Mouse (Mus musculus): Measurements from ENCODE around the gene Rbms1. TPM values are rescaled to one million over a fixed set of nuclear protein-coding genes. Genes with fewer than 3 reads are reported as not detected.

Gene Rbms1
- polyA plus RNA-seq, 1 experiment from 2014 or later = 22.1 TPM

DNA sequence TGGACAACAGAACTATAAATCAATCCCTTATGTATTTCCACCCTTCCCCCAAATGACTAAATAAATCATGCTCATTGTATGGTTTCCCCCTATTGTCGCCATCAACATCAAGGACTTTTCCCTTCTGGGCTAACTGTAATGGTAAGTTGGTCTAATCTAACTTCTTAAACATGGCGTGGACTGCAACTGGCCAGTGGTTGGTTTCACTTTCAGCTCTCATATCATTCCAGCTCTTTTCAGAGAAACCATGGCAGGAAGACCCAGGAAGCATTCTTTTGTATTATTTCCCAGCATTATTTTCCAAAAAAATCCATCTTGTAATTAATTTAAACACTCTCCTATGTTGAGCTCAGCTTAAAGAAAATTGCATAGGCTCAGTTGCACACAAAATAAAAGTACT, 23.0 kb downstream of the Rbms1 start:
- H3K36me3 ChIP-seq = no peaks in the 10 kb centered on the region
- no peak overlapping the region for H3K9ac ChIP-seq (replicated peaks)
- H3K4me2 ChIP-seq (replicated peaks) = no peak overlapping the region
- ATAC-seq (replicated peaks) = no peak
- H3K4me1 ChIP-seq = peaks cover 10% of the 10 kb centered on the region
- no peak overlapping the region for H3K27ac ChIP-seq (replicated peaks)
- 80% methylated on average over 2 of the region's 2 CpGs for WGBS
- H3K4me3 ChIP-seq = no peak overlapping the region
- H3K27me3 ChIP-seq = no peaks in the 10 kb centered on the region
- no peaks in the 10 kb centered on the region for H3K9me3 ChIP-seq

DNA sequence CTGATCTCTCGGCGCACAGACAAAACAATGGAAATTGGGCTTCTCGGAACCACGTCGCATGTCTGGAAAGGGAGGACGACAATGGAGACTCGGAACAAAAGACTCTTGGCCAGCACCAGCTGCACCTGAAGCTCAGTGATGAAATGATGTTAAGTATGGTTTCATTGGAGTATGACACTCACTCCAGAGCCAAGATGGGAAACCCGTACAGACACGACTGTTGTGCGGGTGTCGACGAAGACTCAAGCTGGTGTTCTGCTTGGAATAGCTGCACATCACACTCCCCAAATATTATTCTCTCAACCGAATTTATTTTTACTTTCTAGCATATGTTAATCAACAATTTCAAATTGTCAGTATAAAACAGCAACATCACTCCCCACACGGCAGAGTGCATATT, 26.1 kb downstream of the Rbms1 start:
- H3K36me3 ChIP-seq = no peaks in the 10 kb centered on the region
- no peak overlapping the region for H3K4me3 ChIP-seq
- no peak overlapping the region for H3K27ac ChIP-seq (replicated peaks)
- H3K9me3 ChIP-seq = no peaks in the 10 kb centered on the region
- no peak overlapping the region for H3K9ac ChIP-seq (replicated peaks)
- H3K4me1 ChIP-seq = peaks cover 10% of the 10 kb centered on the region
- no peak overlapping the region for H3K4me2 ChIP-seq (replicated peaks)
- 80% methylated on average over 14 of the region's 14 CpGs for WGBS
- no peak for ATAC-seq (replicated peaks)
- no peaks in the 10 kb centered on the region for H3K27me3 ChIP-seq

DNA sequence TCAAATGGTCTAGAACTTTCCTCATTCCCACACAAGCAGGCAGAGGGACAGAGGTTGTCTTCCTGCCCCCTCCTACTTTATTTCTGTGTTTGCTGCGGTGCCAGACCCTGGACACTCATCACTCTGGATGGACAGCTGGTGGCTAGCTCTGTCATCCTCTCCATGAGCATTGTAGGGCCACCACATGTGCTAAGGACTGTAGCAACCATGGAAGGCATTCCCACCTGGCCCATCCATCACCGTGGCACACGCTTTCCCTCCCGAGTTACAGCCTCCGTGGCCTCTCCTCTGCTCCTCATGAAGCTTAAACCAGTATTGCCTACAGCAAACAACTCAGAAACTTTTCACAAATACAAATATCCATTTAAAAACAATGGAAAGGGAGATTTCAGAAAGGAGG, 34.0 kb downstream of the Rbms1 start:
- no peaks in the 10 kb centered on the region for H3K27me3 ChIP-seq
- no peaks in the 10 kb centered on the region for H3K4me1 ChIP-seq
- H3K4me3 ChIP-seq = no peak overlapping the region
- no peak overlapping the region for H3K9ac ChIP-seq (replicated peaks)
- 96% methylated on average over 5 of the region's 5 CpGs for WGBS
- H3K36me3 ChIP-seq = no peaks in the 10 kb centered on the region
- no peak overlapping the region for H3K4me2 ChIP-seq (replicated peaks)
- no peaks in the 10 kb centered on the region for H3K9me3 ChIP-seq
- no peak overlapping the region for H3K27ac ChIP-seq (replicated peaks)
- ATAC-seq (replicated peaks) = no peak

DNA sequence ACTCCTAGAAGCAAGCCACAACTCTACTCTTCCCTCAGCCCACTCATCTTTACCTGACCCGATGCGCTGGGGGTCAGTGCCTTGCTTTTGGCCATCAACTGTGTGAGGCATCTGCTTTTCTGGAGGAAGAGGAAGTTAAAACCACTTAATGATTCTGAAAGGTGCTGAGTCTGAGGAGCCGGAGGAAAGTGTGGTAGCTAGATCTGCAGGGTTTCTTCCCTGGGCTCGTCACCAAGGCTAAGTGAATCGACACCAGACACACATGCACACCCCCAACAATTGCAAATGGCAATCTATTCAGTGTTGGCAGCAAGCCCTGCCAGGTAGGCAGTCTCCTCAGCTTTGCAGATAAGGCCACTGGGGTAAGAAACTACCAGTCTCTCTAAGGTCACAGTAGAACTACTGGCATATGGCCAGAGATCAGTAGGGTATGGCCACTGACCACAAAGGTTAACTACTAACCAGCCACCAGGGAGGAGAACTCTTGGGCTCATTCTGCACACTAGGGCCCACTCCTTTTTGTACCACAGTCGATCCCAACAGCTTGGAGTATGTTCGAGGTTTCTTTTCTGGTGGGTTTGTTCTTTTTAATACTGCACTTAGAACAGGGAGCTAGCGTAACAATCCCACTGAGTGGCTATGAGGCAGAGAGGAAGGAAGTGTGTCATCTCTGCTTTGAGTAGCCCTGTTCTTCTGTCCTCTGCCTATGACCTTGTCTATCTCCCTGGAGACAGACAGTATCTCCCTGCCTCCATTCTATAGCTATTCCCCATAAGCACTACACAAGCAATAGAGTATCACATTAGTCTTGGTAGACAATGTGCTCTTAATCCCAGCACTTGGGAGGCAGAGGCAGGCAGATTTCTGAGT, 34.9 kb downstream of the Rbms1 start:
- no peak for ATAC-seq (replicated peaks)
- H3K9ac ChIP-seq (replicated peaks) = no peak overlapping the region
- H3K4me1 ChIP-seq = no peaks in the 10 kb centered on the region
- WGBS = 92% methylated on average over 8 of the region's 8 CpGs
- no peaks in the 10 kb centered on the region for H3K36me3 ChIP-seq
- no peak overlapping the region for H3K27ac ChIP-seq (replicated peaks)
- no peak overlapping the region for H3K4me3 ChIP-seq
- no peak overlapping the region for H3K4me2 ChIP-seq (replicated peaks)
- H3K27me3 ChIP-seq = no peaks in the 10 kb centered on the region
- no peaks in the 10 kb centered on the region for H3K9me3 ChIP-seq

DNA sequence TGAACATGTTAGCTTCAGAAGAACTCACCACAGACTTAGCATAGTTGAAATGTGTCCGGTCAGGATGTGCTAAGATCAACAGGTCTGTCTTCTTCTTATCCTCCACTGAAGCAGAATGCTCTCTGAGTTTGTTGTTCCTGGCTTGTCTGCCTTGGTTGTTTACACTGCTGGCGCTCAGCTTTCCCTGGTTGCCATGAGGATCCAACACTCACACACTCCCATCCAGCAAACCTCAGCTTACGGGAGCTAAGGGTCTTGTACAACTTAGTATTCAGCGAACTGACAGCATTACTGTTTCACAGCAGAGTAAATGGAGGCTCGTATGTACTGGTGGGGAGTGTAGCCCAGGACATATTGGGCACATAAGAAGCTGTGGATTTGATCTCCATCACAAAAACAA, 37.9 kb downstream of the Rbms1 start:
- no peaks in the 10 kb centered on the region for H3K27me3 ChIP-seq
- H3K4me2 ChIP-seq (replicated peaks) = no peak overlapping the region
- no peak overlapping the region for H3K9ac ChIP-seq (replicated peaks)
- no peaks in the 10 kb centered on the region for H3K36me3 ChIP-seq
- no peak overlapping the region for H3K4me3 ChIP-seq
- 78% methylated on average over 5 of the region's 5 CpGs for WGBS
- peaks cover 4% of the 10 kb centered on the region; the same call in 1 of the 2 replicates for H3K4me1 ChIP-seq
- no peak overlapping the region for H3K27ac ChIP-seq (replicated peaks)
- no peak for ATAC-seq (replicated peaks)
- no peaks in the 10 kb centered on the region for H3K9me3 ChIP-seq

DNA sequence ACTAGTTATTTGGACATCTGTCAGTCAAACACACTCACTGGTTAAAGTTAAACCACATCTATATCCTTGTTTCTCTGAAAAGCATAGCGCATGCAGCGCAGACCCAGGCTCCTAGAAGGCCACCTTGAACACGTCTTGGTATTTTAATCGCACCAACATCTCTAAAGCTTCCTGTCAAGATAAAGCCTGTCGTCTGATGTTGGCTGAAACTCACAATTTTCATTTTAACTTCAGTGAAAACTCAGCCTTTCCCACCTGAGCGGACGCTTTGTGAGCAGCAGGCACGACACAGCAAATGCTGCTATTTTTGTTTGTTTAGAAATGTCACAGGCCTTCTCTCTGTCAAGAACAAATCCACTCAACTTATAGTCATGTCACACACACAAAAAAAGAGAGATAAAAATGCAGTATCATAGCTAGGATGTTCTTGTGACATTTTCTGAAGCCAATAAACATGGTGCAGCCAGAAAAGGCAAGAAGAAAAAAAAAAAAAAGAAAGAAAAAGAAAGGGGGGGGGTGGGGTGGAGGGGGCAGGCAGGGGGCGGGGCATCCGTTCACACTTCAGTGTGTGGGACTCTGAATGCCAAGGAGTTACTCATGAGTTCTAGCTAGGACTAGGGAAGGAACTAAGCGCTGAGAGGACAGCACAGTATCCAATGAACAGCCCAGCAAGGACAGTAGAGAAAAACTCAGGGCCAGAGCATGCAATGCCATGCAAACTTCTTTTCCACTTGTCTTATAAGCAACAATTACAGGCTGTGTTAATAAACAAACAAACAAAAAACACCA, 39.0 kb downstream of the Rbms1 start:
- no peaks in the 10 kb centered on the region for H3K27me3 ChIP-seq
- no peak overlapping the region for H3K4me3 ChIP-seq
- H3K36me3 ChIP-seq = no peaks in the 10 kb centered on the region
- H3K4me2 ChIP-seq (replicated peaks) = no peak overlapping the region
- ATAC-seq (replicated peaks) = no peak
- WGBS = 80% methylated on average over 11 of the region's 11 CpGs
- no peak overlapping the region for H3K9ac ChIP-seq (replicated peaks)
- H3K27ac ChIP-seq (replicated peaks) = no peak overlapping the region
- H3K4me1 ChIP-seq = peaks cover 4% of the 10 kb centered on the region; the same call in 1 of the 2 replicates
- no peaks in the 10 kb centered on the region for H3K9me3 ChIP-seq

DNA sequence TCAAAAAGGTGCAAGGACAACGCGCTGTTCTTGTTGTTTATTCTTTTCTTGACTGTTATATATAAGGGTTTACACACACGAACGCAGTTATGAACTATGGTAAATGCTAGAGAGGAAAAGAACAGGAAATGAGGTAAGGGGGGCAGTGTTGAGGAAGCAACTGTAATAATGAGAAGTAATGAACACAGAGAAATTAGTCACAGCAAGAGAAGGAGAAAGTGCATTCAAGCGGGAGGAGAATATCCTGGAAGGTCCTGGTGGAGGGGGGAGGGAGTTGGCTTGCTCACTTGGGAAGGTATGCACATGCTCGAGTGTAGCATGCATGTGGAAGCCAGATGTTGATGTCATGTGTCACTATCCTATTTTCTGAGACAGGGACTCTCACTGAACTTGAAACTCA, 39.9 kb downstream of the Rbms1 start:
- Histone ChIP-seq H3K27me3 (no peaks in the 10 kb centered on the region), H3K36me3 (no peaks in the 10 kb centered on the region), H3K4me2 (replicated peaks) (no peak overlapping the region), H3K9me3 (no peaks in the 10 kb centered on the region), H3K9ac (replicated peaks) (no peak overlapping the region), H3K27ac (replicated peaks) (no peak overlapping the region), H3K4me1 (peaks cover 4% of the 10 kb centered on the region; the same call in 1 of the 2 replicates), H3K4me3 (no peak overlapping the region)
- no peak for ATAC-seq (replicated peaks)
- WGBS = 86% methylated on average over 6 of the region's 6 CpGs

DNA sequence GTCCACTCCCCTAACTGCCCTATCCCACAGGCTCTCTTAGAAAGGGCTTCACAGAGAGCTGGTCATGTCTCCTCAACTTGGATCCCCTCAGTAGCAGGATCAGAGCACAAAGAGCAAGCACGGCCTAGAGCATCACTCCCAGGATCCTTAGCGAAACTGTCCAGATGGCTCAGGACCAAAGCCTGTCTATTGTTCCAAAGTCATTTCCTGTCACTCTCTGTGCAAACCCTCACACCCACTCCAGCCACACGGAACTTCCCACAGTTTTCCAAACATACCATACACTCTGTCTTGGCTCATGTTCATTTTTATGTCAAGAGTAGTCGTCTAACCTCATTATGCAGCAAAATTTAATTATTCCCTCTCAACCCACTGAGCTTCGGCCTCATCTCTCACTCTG, 40.6 kb downstream of the Rbms1 start:
- H3K4me1 ChIP-seq = peaks cover 4% of the 10 kb centered on the region; the same call in 1 of the 2 replicates
- H3K4me2 ChIP-seq (replicated peaks) = no peak overlapping the region
- ATAC-seq (replicated peaks) = no peak
- H3K9me3 ChIP-seq = no peaks in the 10 kb centered on the region
- no peaks in the 10 kb centered on the region for H3K27me3 ChIP-seq
- H3K4me3 ChIP-seq = no peak overlapping the region
- no peaks in the 10 kb centered on the region for H3K36me3 ChIP-seq
- WGBS = 47% methylated on average over 5 of the region's 5 CpGs
- H3K9ac ChIP-seq (replicated peaks) = no peak overlapping the region
- H3K27ac ChIP-seq (replicated peaks) = no peak overlapping the region

DNA sequence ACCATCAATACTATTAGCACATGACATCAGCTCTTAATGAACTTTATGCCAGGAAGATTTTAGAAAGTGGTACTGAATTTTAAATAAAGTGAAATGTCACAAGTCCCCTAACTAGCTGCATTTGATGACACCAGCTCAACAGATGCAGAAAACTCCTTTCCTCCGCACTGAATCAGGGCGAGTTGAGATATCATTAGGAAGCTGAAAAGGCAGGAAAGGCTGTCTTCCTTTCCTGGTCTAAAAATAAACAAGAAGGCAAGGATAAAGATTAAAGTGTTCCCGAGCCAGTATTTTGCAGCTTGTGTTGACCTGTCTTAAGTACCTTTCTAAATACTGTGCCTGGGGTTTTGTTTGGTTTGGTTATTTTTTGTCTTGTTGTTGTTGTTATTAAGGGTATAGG, 42.9 kb downstream of the Rbms1 start:
- no peaks in the 10 kb centered on the region for H3K36me3 ChIP-seq
- WGBS = 85% methylated on average over 3 of the region's 3 CpGs
- no peak for ATAC-seq (replicated peaks)
- peaks cover 4% of the 10 kb centered on the region; the same call in 1 of the 2 replicates for H3K4me1 ChIP-seq
- H3K9ac ChIP-seq (replicated peaks) = no peak overlapping the region
- no peaks in the 10 kb centered on the region for H3K9me3 ChIP-seq
- no peak overlapping the region for H3K27ac ChIP-seq (replicated peaks)
- no peaks in the 10 kb centered on the region for H3K27me3 ChIP-seq
- no peak overlapping the region for H3K4me3 ChIP-seq
- no peak overlapping the region for H3K4me2 ChIP-seq (replicated peaks)

DNA sequence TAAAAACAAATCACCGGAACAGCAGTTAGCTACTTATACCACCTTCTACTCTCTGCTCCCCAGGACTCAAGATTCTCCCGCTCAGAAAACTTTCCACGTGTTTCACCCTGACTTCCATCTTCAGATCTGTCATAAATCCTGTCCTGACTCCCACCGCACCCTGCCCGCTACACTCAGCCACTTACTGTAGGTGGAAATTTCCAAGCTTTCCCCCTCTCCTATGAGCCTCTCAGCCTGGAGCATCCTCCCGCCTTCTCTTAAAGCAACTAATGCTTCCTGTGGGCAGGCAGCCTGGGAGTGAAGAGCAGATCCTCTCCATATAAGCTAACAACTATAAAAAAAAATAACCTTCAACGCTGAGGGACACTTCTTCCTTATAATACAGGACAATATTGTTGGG, 44.6 kb downstream of the Rbms1 start:
- Histone ChIP-seq H3K4me3 (no peak overlapping the region), H3K9ac (replicated peaks) (no peak overlapping the region), H3K27me3 (no peaks in the 10 kb centered on the region), H3K4me1 (peaks cover 4% of the 10 kb centered on the region; the same call in 1 of the 2 replicates), H3K4me2 (replicated peaks) (no peak overlapping the region), H3K9me3 (no peaks in the 10 kb centered on the region), H3K27ac (replicated peaks) (no peak overlapping the region), H3K36me3 (no peaks in the 10 kb centered on the region)
- WGBS = 89% methylated on average over 7 of the region's 7 CpGs
- ATAC-seq (replicated peaks) = no peak

DNA sequence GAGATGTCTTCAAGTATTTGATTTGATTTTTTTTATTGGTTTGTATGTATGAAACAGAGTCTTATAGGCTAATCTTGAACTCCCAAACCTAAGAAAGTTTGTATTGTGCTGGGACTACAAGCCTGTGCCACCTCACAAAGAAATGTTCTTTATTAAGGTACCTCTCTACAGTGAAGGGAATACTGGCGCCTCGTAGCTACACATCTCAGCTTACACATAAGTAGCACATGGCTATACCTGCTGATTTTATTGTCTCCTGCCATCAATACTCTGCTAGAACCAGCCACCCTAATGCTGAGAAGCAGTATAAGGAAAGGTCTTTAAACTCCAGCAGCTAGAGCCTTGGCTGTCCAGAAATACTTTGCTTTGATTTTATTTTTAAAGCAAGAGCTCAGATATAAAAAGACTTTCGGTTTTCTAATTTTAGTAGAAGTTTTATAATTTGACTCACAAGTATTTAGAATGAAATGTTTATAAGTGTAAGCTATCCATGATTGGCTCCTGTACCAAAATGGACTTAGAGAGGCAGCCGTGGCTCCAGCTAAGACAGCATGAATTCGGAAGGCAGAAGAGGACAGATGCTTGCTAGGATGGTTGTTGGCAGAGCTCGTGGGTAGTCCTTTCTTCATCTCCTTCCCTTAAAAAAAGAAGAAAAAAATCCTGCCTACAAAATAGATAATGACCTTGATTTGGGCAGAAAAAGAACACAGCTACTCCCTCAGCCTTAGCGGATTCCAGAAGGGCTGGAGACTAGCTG, 48.3 kb downstream of the Rbms1 start:
- H3K4me2 ChIP-seq (replicated peaks) = no peak overlapping the region
- H3K4me1 ChIP-seq = no peaks in the 10 kb centered on the region
- 71% methylated on average over 7 of the region's 7 CpGs for WGBS
- H3K9ac ChIP-seq (replicated peaks) = no peak overlapping the region
- no peak overlapping the region for H3K4me3 ChIP-seq
- no peaks in the 10 kb centered on the region for H3K9me3 ChIP-seq
- no peaks in the 10 kb centered on the region for H3K27me3 ChIP-seq
- no peaks in the 10 kb centered on the region for H3K36me3 ChIP-seq
- no peak for ATAC-seq (replicated peaks)
- H3K27ac ChIP-seq (replicated peaks) = no peak overlapping the region

DNA sequence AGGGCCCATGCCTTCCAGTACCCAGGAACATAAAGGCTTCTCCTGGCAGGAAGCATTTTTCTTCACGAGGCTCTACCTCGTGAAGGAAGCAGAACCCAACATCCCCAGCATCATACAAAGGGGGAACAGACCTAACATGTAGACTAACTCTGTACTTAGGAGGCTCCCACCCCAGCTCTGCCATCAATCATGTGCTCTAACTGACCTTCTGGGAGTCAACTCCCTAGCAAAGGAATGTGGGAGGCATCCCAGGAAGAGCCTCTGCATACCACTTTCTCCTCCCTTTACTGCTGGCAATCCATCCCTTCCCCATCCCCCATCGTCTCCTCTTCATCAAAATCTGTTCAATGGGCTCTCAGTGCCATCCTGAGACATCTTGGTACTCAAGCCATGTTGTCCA, 49.7 kb downstream of the Rbms1 start:
- Histone ChIP-seq H3K4me3 (no peak overlapping the region), H3K36me3 (no peaks in the 10 kb centered on the region), H3K27me3 (no peaks in the 10 kb centered on the region), H3K4me2 (replicated peaks) (no peak overlapping the region), H3K9me3 (no peaks in the 10 kb centered on the region), H3K27ac (replicated peaks) (no peak overlapping the region), H3K4me1 (no peaks in the 10 kb centered on the region), H3K9ac (replicated peaks) (no peak overlapping the region)
- WGBS = 62% methylated on average over 3 of the region's 3 CpGs
- no peak for ATAC-seq (replicated peaks)
